Mouse (Mus musculus): Measurements from ENCODE around the gene Pcnx3.

The Pcnx3 gene

DNA sequence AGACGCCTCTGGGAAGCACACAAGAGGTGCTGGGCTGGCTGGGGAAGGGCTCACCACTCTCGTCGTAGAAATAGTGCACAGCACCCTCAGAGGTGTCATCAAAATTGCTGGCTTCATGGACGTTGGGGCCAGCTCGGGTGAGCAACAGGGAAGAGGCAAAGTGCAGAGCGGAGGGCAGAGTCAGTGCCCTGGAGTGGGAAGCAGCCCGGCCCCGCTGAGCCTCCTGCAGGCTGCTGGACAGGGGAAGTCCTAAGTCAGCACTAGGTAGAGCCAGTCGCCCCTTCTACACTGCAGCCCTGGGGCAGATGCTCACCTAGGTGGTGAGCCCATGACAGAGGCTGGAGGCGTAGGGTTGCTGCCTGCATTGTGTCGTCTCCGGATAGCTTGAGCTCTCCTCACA, 4.5 kb downstream of the Pcnx3 start:
- no peak for DNase-seq (ENCODE audit: low spot score in 2 of 2)

DNA sequence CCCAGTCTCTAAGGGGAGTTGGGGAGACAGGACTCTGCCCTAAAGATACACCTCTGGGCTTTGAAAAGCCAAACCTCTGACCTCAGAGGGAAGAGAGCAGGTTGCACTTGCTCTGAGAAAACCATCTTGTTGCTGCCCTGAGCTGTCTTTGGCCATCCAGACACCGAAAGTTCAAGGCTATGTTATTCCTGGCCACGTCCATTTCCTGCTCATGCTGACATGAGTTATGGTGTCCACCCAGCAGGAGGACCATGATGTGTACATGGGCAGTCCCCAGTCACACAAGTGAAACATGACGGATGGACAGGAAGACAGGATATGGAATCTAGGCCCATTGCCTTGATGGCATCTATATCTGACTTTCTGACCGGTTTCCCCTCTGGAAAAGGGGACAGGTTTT, 8.3 kb downstream of the Pcnx3 start:
- no peak for DNase-seq (ENCODE audit: low spot score in 2 of 2)

DNA sequence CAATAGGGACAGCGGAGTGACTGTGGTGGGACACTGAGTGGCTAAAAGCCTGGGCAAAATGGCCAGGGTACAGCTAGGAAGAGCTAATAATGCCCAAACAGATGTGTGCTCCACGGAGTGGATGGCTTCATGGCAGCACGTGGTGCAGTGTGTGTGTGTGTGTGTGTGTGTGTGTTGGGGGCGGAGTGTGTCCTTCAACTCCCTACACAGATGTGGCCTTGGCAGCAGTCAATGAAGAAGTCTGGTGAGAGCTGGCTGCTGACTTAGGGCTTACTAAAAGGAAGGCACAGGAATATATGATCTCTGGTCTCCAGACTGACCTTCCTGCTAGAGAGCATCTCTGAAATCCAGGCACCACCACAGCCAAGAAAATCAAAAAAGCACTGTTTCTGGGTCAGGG, 20.3 kb downstream of the Pcnx3 start:
- DNase-seq (ENCODE audit: low spot score in 2 of 2) = no peak

DNA sequence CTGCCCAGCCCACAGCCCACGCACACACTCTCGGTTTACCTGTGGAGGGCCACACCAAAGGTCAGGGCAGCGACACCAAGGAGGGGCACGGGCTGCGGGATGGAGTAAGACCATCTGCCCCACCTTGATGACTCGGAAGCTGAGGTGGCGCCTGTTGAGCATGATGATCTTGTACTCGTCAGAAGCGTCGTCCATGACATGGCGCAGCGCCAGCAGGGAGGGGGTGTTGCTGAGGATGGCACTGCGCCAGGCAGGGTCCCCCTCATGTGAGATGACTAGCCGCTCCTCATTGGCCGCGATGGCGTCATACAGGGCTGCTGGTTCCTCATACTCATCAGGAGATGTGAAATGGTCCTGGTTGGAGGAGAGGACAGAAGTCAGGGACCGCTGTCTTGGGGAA, 22.3 kb downstream of the Pcnx3 start:
- DNase-seq (ENCODE audit: low spot score in 2 of 2) = no peak

DNA sequence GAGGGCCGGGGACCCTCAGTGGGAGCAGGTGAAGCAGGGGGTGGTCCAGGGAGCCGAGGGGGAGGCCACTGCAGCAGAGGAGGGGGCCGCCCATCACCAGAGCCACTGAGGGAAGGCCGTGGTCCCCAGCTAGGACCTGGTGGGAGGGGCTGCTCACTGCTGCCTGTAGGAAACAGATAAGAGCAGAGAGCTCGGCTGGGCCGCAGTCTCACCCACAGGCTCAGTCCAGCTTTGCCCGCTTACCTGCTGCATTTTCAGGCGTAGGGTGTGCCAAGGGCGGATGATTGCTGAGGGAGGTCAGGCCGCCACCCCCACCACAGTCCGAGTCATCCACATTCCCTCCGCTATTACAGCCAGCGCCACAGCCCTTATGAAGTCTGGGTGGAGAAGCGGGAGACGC, 23.2 kb downstream of the Pcnx3 start:
- no peak for DNase-seq (ENCODE audit: low spot score in 2 of 2)

DNA sequence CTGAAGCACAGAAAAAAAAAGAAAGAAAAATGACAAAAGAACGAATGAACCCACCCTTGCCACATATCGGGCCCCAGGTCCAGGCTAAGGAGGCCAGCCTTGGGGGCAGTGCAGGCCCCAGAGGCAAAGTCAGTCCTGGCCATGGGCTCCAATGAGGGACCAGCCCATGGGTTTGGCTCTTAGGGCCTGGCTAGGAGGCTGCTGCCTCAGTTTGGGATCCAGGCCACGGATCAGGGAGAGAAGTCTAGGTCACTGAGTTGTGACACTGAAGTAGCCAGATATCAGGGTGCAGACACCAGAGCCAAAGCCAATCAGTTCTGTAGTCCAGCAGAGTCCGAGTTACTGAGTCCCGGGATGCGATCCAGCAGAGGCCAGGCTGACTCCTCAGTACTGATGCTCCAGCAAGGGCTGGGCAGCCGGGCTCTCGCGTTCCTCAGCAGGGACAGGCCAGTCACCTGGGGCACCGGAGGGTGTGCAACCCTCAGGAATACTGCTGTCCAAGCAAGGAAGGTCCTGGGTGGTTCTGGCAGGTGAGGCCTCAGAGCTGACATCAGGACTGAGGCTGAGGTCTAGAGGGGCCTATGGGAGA, 23.9 kb downstream of the Pcnx3 start:
- DNase-seq (ENCODE audit: low spot score in 2 of 2) = no peak

GRCm38 (mm10) chr19:5662981-5663913, 25.5 kb downstream of the Pcnx3 start, which contains the start of gene Sipa1:
TSS of gene Sipa1 (minus strand) at chr19:5663707.
- peak; percentile 64 to 72 for DNase-seq (ENCODE audit: low spot score in 2 of 2)

- DNase-seq (ENCODE audit: low spot score in 2 of 2) = no peak
Measured at GRCm38 (mm10) chr19:5662310-5662709, 26.4 kb downstream of the Pcnx3 start.

DNA sequence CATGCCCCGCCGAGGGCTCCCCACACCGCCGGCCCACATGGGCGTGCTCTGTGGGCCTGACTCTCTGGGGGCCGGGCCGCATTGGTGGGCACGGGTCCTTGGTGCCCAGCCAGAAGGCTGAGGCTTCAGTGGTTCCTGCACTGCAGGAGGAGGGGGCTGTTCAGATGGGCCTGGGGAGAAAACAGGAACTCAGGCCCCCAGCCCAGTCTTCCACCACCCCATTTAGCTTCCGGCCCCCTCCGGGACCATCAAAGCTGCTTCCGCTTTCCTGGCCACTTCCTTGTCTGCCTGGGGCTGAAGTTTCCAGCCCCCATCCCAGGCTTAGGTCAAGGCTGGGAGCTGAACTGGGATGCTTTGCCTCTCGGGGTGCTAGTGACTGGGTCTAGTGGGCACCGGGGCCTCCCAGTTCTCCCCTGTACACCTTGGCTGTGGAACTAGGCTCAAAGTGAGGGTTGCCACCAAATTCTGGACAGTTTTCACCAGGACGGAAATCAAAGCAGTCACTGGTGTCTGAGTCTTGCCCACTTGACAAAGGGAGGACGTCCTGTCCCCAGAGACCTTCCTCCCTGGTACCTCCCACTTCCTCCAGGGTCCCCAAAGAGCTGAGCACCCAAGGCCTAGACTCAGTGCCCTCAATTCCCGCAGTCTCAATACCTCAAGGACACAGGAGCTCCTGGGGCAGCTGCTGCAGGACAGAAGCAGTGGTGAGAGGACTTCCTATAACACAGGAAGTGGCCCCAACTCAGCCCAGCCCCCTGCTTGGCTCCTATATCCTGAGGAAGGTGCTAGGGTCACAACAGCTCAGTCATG, 27.6 kb downstream of the Pcnx3 start:
- no peak for DNase-seq (ENCODE audit: low spot score in 2 of 2)

GRCm38 (mm10) chr19:5654720-5655298, 33.9 kb downstream of the Pcnx3 start:
- no peak for DNase-seq (ENCODE audit: low spot score in 2 of 2)

- DNase-seq (ENCODE audit: low spot score in 2 of 2) = no peak
Measured at GRCm38 (mm10) chr19:5653969-5654719, 34.6 kb downstream of the Pcnx3 start.

DNA sequence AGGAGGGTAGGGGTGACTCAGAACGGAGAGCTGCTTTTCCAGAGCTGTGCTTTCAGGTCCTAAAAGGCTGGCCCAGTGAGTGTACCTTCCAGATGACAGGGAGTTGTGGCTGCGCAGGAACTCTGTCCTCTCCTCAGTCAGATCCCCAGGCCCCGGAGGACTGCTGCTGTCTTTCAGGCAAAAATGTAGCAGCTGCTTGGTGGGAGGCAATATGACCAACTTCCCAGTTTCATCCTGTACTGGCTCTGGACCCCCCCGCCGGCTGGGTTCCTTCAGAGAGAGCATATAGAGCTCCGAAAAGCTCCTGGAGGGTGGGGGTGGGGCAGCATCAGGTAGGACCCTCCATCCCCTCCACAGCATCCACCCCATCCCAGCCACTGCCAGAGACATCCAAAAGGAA, 36.1 kb downstream of the Pcnx3 start:
- no peak for DNase-seq (ENCODE audit: low spot score in 2 of 2)

GRCm38 (mm10) chr19:5651502-5652274, 37.0 kb downstream of the Pcnx3 start:
- no peak for DNase-seq (ENCODE audit: low spot score in 2 of 2)

DNA sequence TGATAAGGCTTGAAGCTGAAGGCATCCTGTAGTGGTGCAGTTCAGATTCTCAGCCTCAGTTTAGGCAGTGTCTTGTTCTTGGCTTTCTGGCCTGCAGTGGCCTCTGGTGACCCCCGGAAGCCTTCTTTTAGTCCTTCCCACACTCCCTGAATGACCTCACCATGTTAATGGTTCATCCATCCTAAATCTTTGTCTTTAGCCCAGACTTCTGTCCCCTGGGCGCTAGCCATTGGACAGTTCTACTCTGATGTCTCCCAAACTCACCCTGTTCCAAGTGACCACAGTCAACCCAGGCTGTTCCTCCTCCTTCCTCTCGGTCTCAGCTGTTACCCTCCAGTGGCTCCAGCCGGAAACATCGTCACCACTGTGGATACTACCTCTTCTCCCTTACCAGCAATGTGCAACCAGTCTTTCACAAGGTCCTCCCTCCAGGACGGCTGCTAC, 39.4 kb downstream of the Pcnx3 start:
- DNase-seq (ENCODE audit: low spot score in 2 of 2) = no peak

DNA sequence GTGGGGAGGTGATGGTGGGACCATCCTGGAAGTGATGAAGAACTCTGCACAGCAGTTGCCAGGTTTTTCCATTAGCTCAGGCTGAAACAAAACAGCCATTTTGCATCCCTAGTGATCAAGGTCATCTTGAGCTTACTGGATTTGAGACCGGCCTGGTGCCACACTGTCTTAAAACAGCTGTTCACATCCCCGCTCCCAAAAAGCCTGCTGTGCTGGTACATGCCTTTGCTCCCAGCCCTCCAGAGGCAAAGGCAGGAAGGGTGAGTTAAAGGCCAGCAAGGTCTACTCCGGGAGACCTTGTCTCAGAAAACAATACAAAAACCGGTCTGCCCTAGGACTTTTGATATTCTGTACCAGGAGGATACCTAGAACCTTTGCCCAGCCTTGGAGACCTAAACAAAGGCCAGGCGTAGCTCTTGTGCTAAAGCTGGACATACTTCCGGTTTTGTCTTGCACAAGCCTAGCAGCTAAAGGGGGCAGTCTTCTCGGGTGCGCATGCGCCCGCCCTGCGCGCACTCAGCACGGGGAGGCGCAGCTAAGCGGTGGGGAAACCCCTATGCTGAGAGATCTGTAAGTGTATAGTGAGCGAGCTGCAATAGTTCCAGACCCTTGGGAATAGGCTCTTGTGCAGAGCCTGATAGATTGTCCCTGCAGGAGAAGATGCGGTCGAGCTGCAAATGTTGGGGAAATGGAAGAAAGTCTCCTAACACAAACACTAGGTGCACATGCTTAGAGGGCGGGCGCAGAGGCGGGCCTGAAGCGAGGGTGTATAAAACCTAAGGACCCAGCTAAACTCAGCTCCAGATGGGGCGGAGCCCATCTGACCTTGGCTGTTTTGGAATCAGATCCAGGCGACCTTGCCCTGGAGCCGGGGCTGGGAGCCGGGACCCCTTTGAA, 40.1 kb downstream of the Pcnx3 start:
- DNase-seq (ENCODE audit: low spot score in 2 of 2) = peak; percentile 82 to 83

- no peak for DNase-seq (ENCODE audit: low spot score in 2 of 2)
Measured at GRCm38 (mm10) chr19:5647791-5648190, 40.9 kb downstream of the Pcnx3 start.

DNA sequence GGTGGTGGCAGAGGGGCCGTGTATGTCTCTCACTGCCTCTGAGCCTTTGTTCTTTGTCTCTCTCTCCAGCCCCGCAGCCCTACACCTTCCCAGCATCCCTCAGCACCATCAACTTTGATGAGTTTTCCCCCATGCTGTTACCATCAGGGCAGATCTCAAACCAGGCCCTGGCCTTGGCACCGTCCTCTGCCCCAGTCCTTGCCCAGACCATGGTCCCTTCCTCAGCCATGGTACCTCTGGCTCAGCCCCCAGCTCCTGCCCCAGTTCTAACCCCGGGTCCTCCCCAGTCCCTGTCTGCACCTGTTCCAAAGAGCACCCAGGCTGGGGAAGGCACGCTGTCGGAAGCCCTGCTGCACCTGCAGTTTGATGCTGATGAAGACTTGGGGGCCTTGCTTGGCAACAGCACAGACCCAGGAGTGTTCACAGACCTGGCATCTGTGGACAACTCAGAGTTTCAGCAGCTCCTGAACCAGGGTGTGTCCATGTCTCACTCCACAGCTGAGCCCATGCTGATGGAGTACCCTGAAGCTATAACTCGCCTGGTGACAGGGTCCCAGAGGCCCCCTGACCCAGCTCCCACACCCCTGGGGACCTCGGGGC, 41.9 kb downstream of the Pcnx3 start:
- no peak for DNase-seq (ENCODE audit: low spot score in 2 of 2)

DNA sequence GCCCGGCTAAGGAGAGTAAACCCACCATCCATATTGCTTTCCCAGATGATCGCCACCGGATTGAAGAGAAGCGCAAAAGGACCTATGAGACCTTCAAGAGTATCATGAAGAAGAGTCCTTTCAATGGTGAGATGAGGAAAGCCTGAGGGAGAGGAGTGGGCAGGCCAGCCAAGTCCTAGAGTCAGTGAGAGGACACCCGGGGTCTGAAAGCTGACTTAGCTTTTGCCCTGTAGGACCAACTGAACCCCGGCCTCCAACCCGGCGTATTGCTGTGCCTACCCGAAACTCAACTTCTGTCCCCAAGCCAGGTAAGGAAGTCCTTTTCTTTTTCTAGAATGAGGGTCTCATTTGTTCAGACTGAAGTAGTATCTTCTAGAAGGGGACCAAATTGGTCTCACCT, 43.4 kb downstream of the Pcnx3 start:
- no peak for DNase-seq (ENCODE audit: low spot score in 2 of 2)

- no peak for DNase-seq (ENCODE audit: low spot score in 2 of 2)
Measured at GRCm38 (mm10) chr19:5641641-5642040, 47.1 kb downstream of the Pcnx3 start.

Data from frontal cortex, postnatal 36 days (tissue).